Mouse (Mus musculus): ENCODE measurements at regions not wholly inside any gene's neighbourhood (a gene's known extent, or its start where the extent isn't known, plus 50 kb on each side); places are given as distances from the start of the nearest gene placed in this dataset.

GRCm38 (mm10) chr11:84760622-84761196 lies 58.6 kb downstream of the Mrm1 start:
- Histone ChIP-seq H3K4me1 (ENCODE audit: control insufficient read depth, insufficient read depth, low read length) (peaks cover 7% of the 10 kb centered on the region), H3K27ac (ENCODE audit: insufficient read depth, low read length) (no peak overlapping the region; the same call in 1 of the 2 replicates), H3K4me3 (ENCODE audit: insufficient read depth, low read length) (0 out of 2 replicates have a peak overlapping the region, but pooled peaks have one; percentile 5)
- TF ChIP-seq CTCF (IDR thresholded peaks at IDR 0.05; ENCODE audit: extremely low read depth, insufficient read depth, low read length) (no peak), POLR2A (IDR thresholded peaks at IDR 0.05; ENCODE audit: extremely low read depth, insufficient read depth, low read length) (peak; percentile 44; the same call in 1 of the 2 replicates)

GRCm38 (mm10) chr11:84759478-84759986 lies 59.8 kb downstream of the Mrm1 start:
- TF ChIP-seq CTCF (IDR thresholded peaks at IDR 0.05; ENCODE audit: extremely low read depth, insufficient read depth, low read length): no peak
- TF ChIP-seq POLR2A (IDR thresholded peaks at IDR 0.05; ENCODE audit: extremely low read depth, insufficient read depth, low read length): no peak
- Histone ChIP-seq H3K4me3 (ENCODE audit: insufficient read depth, low read length) (no peak overlapping the region), H3K4me1 (ENCODE audit: control insufficient read depth, insufficient read depth, low read length) (peaks cover 6% of the 10 kb centered on the region), H3K27ac (ENCODE audit: insufficient read depth, low read length) (no peak overlapping the region)

GRCm38 (mm10) chr11:84752007-84752406 lies 67.3 kb downstream of the Mrm1 start:
- TF ChIP-seq POLR2A (IDR thresholded peaks at IDR 0.05; ENCODE audit: extremely low read depth, insufficient read depth, low read length) (no peak), CTCF (IDR thresholded peaks at IDR 0.05; ENCODE audit: extremely low read depth, insufficient read depth, low read length) (peak; percentile 18; the same call in 1 of the 2 replicates)
- Histone ChIP-seq H3K4me1 (ENCODE audit: control insufficient read depth, insufficient read depth, low read length) (no peaks in the 10 kb centered on the region), H3K27ac (ENCODE audit: insufficient read depth, low read length) (no peak overlapping the region), H3K4me3 (ENCODE audit: insufficient read depth, low read length) (no peak overlapping the region)

- Histone ChIP-seq H3K27ac (ENCODE audit: insufficient read depth, low read length) (no peak overlapping the region), H3K4me1 (ENCODE audit: control insufficient read depth, insufficient read depth, low read length) (no peaks in the 10 kb centered on the region), H3K4me3 (ENCODE audit: insufficient read depth, low read length) (no peak overlapping the region)
- TF ChIP-seq POLR2A (IDR thresholded peaks at IDR 0.05; ENCODE audit: extremely low read depth, insufficient read depth, low read length) (no peak), CTCF (IDR thresholded peaks at IDR 0.05; ENCODE audit: extremely low read depth, insufficient read depth, low read length) (no peak)
Observed at GRCm38 (mm10) chr11:84749490-84750349, 69.6 kb downstream of the Mrm1 start.

GRCm38 (mm10) chr11:84738769-84739589 lies 80.3 kb downstream of the Mrm1 start:
- Histone ChIP-seq H3K4me1 (ENCODE audit: control insufficient read depth, insufficient read depth, low read length) (no peaks in the 10 kb centered on the region), H3K27ac (ENCODE audit: insufficient read depth, low read length) (no peak overlapping the region), H3K4me3 (ENCODE audit: insufficient read depth, low read length) (no peak overlapping the region)
- no peak for TF ChIP-seq POLR2A (IDR thresholded peaks at IDR 0.05; ENCODE audit: extremely low read depth, insufficient read depth, low read length)
- no peak for TF ChIP-seq CTCF (IDR thresholded peaks at IDR 0.05; ENCODE audit: extremely low read depth, insufficient read depth, low read length)

GRCm38 (mm10) chr11:84738128-84738527 lies 81.2 kb downstream of the Mrm1 start:
- TF ChIP-seq POLR2A (IDR thresholded peaks at IDR 0.05; ENCODE audit: extremely low read depth, insufficient read depth, low read length): no peak
- TF ChIP-seq CTCF (IDR thresholded peaks at IDR 0.05; ENCODE audit: extremely low read depth, insufficient read depth, low read length): no peak
- H3K4me3 ChIP-seq (ENCODE audit: insufficient read depth, low read length): no peak overlapping the region
- no peak overlapping the region for H3K27ac ChIP-seq (ENCODE audit: insufficient read depth, low read length)
- H3K4me1 ChIP-seq (ENCODE audit: control insufficient read depth, insufficient read depth, low read length): no peaks in the 10 kb centered on the region

GRCm38 (mm10) chr11:84731890-84732289 lies 87.4 kb downstream of the Mrm1 start:
- no peak overlapping the region for H3K27ac ChIP-seq (ENCODE audit: insufficient read depth, low read length)
- H3K4me3 ChIP-seq (ENCODE audit: insufficient read depth, low read length): no peak overlapping the region
- TF ChIP-seq CTCF (IDR thresholded peaks at IDR 0.05; ENCODE audit: extremely low read depth, insufficient read depth, low read length) (no peak), POLR2A (IDR thresholded peaks at IDR 0.05; ENCODE audit: extremely low read depth, insufficient read depth, low read length) (no peak)
- H3K4me1 ChIP-seq (ENCODE audit: control insufficient read depth, insufficient read depth, low read length): no peaks in the 10 kb centered on the region

- H3K4me1 ChIP-seq (ENCODE audit: control insufficient read depth, insufficient read depth, low read length): no peaks in the 10 kb centered on the region
- no peak overlapping the region for H3K4me3 ChIP-seq (ENCODE audit: insufficient read depth, low read length)
- no peak for TF ChIP-seq CTCF (IDR thresholded peaks at IDR 0.05; ENCODE audit: extremely low read depth, insufficient read depth, low read length)
- TF ChIP-seq POLR2A (IDR thresholded peaks at IDR 0.05; ENCODE audit: extremely low read depth, insufficient read depth, low read length): no peak
- H3K27ac ChIP-seq (ENCODE audit: insufficient read depth, low read length): no peak overlapping the region
Observed at GRCm38 (mm10) chr11:84730218-84730617, 89.1 kb downstream of the Mrm1 start.

GRCm38 (mm10) chr11:84729189-84729588 lies 90.1 kb downstream of the Mrm1 start:
- H3K4me3 ChIP-seq (ENCODE audit: insufficient read depth, low read length): no peak overlapping the region
- no peak overlapping the region for H3K27ac ChIP-seq (ENCODE audit: insufficient read depth, low read length)
- H3K4me1 ChIP-seq (ENCODE audit: control insufficient read depth, insufficient read depth, low read length): no peaks in the 10 kb centered on the region
- no peak for TF ChIP-seq CTCF (IDR thresholded peaks at IDR 0.05; ENCODE audit: extremely low read depth, insufficient read depth, low read length)
- TF ChIP-seq POLR2A (IDR thresholded peaks at IDR 0.05; ENCODE audit: extremely low read depth, insufficient read depth, low read length): no peak
